Mouse (Mus musculus): Measurements from ENCODE around the gene Cbx5.

- TF ChIP-seq CTCF (IDR thresholded peaks at IDR 0.05), result peak; percentile 99
- no peak for TF ChIP-seq EP300 (IDR thresholded peaks at IDR 0.05)
Measured at GRCm38 (mm10) chr15:103176874-103177421, 62.7 kb downstream of the Cbx5 start.

All from lung, postnatal 0 days (tissue).